Mouse (Mus musculus) NIH3T3 (cell line): ENCODE data around the gene Morc2a.

ENCODE experiments used
- DNase-seq: peaks from one replicate; pipeline ENCODE4 v3.0.0-alpha.2; 2012; ENCODE audit warnings: low read depth

Gene Morc2a

DNA sequence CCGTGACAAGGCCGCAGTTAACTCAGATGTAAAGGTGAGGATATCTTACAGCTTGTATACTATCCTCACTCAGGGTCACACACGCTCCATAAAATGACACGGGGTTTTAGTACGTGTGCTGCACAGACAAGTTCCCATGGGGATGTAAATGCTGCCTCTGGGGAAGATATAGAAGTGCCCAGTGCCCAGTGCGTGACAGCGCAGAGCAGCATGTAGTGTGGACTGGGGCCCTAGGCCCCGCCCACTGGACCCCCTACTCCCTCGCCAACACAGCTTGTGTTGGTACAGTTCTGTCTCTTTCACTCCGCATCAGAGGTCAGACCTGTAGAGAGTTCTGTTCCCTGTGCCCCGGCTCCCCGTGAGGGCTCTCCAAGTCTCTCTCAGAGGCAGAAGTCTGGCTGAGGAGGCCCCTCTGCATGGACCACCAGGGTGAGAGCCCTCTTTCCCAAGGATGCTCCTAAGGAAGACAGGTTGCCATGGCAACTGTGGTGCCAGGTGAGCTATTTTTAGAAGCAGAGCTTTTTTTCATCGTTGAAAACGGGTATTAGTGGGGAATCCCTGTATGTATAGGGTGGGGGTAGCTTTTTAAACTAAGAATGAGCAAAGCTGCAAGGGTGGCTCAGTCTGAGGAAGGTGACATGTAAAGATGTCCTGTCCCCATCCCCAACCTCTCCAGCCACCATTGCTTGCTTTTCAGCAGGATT is 85.1 kb downstream of the Morc2a start:
- DNase-seq = no peak

DNA sequence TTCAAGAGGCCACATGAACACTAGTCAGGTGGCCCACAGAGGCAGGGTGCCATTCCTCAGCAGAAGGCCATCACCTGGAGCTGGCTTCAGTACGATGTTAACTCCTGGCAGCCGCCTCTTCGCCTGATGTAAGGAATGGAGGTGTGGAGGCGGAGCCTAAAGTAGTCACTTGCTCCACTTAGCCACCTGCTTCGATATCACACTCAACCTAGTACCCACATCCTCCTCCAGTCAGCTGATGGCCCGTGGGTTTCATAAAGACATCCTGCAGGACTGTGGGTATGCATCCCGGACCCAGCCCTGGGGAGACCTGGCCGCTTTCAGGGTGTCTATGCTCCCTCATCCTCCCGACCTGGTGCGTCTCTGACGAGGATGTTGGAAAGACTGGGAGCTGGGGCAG is 86.7 kb downstream of the Morc2a start:
- DNase-seq = no peak

DNA sequence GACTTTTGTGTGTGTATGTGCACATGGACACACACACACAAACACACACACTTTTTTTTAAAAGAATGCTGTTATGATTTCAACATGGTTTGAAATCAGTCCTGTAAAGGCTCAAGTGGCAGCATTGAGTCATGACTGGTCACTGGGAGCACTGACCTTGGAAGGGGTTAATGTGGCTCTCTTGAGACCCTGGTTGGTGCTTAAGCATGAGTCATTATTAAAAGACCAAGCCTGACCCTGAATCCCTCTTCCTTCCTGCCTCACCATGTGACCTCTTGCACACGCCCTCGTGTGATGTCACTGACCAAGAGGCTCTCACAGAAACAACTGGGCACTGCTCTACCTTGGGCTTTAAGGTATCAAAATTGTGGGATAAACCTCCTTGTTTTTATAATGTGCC is 89.8 kb downstream of the Morc2a start:
- DNase-seq = peak; percentile 53
